Comparison of ENCODE assay signal across 14 mouse cellular contexts in genomic region chr9:94582309-94582708, GRCm38 (mm10). TPM values are rescaled to one million over a fixed set of nuclear protein-coding genes. Genes with fewer than 3 reads are reported as not detected.
DNase-seq lines count a peak whose midpoint lies in the region; ATAC-seq and TF ChIP-seq lines count a peak whose summit lies in the region.
"Had no signal": no experiment of that assay in that cellular context is flagged by ENCODE, and none has a peak within 500 bp of the region (broad histone marks: within the 10 kb centered on the region; RNA-seq: fewer than 3 reads in every experiment).

No protein-coding gene starts in this region.

- H3K4me3 ChIP-seq in heart, embryonic 16.5 days (ENCODE audit: low read length), result no peak overlapping the region
- no peak overlapping the region for H3K4me3 ChIP-seq in hindbrain, embryonic 14.5 days (replicated peaks; ENCODE audit: low read length)
- H3K4me3 ChIP-seq in intestine, postnatal 0 days (ENCODE audit: low read depth, low read length), result no peak overlapping the region
- H3K4me3 ChIP-seq: embryonic facial prominence, embryonic 13.5 days; layer of hippocampus, adult 2 months had no signal

- no peaks in the 10 kb centered on the region for H3K36me3 ChIP-seq in heart, embryonic 16.5 days (ENCODE audit: control insufficient read depth, insufficient read depth)
- H3K36me3 ChIP-seq in hindbrain, embryonic 14.5 days (replicated peaks; ENCODE audit: control insufficient read depth, insufficient read depth), result no peaks in the 10 kb centered on the region
- no peaks in the 10 kb centered on the region for H3K36me3 ChIP-seq in intestine, postnatal 0 days (ENCODE audit: control insufficient read depth, insufficient read depth)
- H3K36me3 ChIP-seq: embryonic facial prominence, embryonic 13.5 days had no signal

- no peaks in the 10 kb centered on the region for H3K27me3 ChIP-seq in heart, embryonic 16.5 days (ENCODE audit: control insufficient read depth, insufficient read depth, low read length)
- no peaks in the 10 kb centered on the region for H3K27me3 ChIP-seq in hindbrain, embryonic 14.5 days (ENCODE audit: control insufficient read depth, insufficient read depth, low read length)
- no peaks in the 10 kb centered on the region for H3K27me3 ChIP-seq in intestine, postnatal 0 days (replicated peaks; ENCODE audit: control insufficient read depth, insufficient read depth, low read length)
- H3K27me3 ChIP-seq: embryonic facial prominence, embryonic 13.5 days had no signal

- 38% methylated on average over 8 of the region's 8 CpGs for WGBS in heart, embryonic 16.5 days
- WGBS in hindbrain, embryonic 14.5 days, result 68% methylated on average over 8 of the region's 8 CpGs
- WGBS in intestine, postnatal 0 days, result 76% methylated on average over 8 of the region's 8 CpGs

- peak; percentile 58 for ATAC-seq in heart, embryonic 16.5 days (replicated peaks; ENCODE audit: extremely low read depth, insufficient read depth, low FRiP score)
- ATAC-seq in hindbrain, embryonic 14.5 days (ENCODE audit: low FRiP score), result no peak
- ATAC-seq in intestine, postnatal 0 days, result no peak
- ATAC-seq: hindbrain, embryonic 16.5 days had no signal

- H3K27ac ChIP-seq in heart, embryonic 16.5 days (ENCODE audit: low read length), result peak overlapping the region; percentile 17
- no peak overlapping the region for H3K27ac ChIP-seq in hindbrain, embryonic 14.5 days
- no peak overlapping the region for H3K27ac ChIP-seq in intestine, postnatal 0 days (ENCODE audit: low read depth, low read length)
- H3K27ac ChIP-seq: embryonic facial prominence, embryonic 13.5 days; layer of hippocampus, adult 2 months had no signal

- no peak for DNase-seq in heart, adult 11 months
- DNase-seq in NIH3T3 (ENCODE audit: low read depth), result peak; percentile 57
- DNase-seq in cerebellum, adult 18-20 months, result peak; percentile 79 to 86
- DNase-seq in fibroblast of lung, adult 2 months (ENCODE audit: low read depth), result peak; percentile 4
- DNase-seq in hindbrain, embryonic 14.5 days (ENCODE audit: low spot score), result no peak
- DNase-seq: adrenal gland, adult 8-10 months; kidney, adult 9 months; thymus, postnatal 36 days had no signal

- TF ChIP-seq CTCF in intestine, postnatal 0 days (IDR thresholded peaks at IDR 0.05; ENCODE audit: low read depth), result no peak

- peaks cover 8% of the 10 kb centered on the region for H3K4me1 ChIP-seq in heart, embryonic 16.5 days (ENCODE audit: control insufficient read depth, insufficient read depth, low read length)
- H3K4me1 ChIP-seq in hindbrain, embryonic 14.5 days (replicated peaks; ENCODE audit: control insufficient read depth, insufficient read depth, low read length), result no peaks in the 10 kb centered on the region
- H3K4me1 ChIP-seq in intestine, postnatal 0 days (replicated peaks; ENCODE audit: control insufficient read depth, insufficient read depth, low read length), result no peaks in the 10 kb centered on the region
- H3K4me1 ChIP-seq: embryonic facial prominence, embryonic 13.5 days had no signal

- H3K4me2 ChIP-seq in heart, embryonic 16.5 days (ENCODE audit: low read depth, low read length), result peak overlapping the region; percentile 20; the same call in 1 of the 2 replicates
- no peak overlapping the region for H3K4me2 ChIP-seq in hindbrain, embryonic 14.5 days (replicated peaks)
- H3K4me2 ChIP-seq in intestine, postnatal 0 days (replicated peaks; ENCODE audit: low read depth), result no peak overlapping the region
- H3K4me2 ChIP-seq: embryonic facial prominence, embryonic 13.5 days; liver, embryonic 11.5 days had no signal

- H3K9ac ChIP-seq in heart, embryonic 16.5 days (ENCODE audit: low read length), result 0 out of 2 replicates have a peak overlapping the region, but pooled peaks have one; percentile 18
- H3K9ac ChIP-seq in hindbrain, embryonic 14.5 days, result no peak overlapping the region
- no peak overlapping the region for H3K9ac ChIP-seq in intestine, postnatal 0 days (ENCODE audit: low read depth, low read length)
- H3K9ac ChIP-seq: embryonic facial prominence, embryonic 13.5 days had no signal

- no peaks in the 10 kb centered on the region for H3K9me3 ChIP-seq in heart, embryonic 16.5 days (replicated peaks; ENCODE audit: control insufficient read depth, low read length)
- no peaks in the 10 kb centered on the region for H3K9me3 ChIP-seq in hindbrain, embryonic 14.5 days (ENCODE audit: control insufficient read depth, low read length)
- H3K9me3 ChIP-seq in intestine, postnatal 0 days (ENCODE audit: control insufficient read depth), result no peaks in the 10 kb centered on the region
- H3K9me3 ChIP-seq: embryonic facial prominence, embryonic 13.5 days had no signal

RNA-seq across cellular contexts. Expression of gene 1190002N15Rik, which starts 44.4 kb away (rescaled TPM):
- 8.7 and 9.5 TPM in 2 replicates for polyA plus RNA-seq in heart, embryonic 16.5 days (2015; fragmentation: Nextera tagmentation; extraction: Ambion mirVana)
- 12.8 and 13.2 TPM in 2 replicates for polyA plus RNA-seq in hindbrain, embryonic 14.5 days (2014; fragmentation: Nextera tagmentation; extraction: Ambion mirVana)
- polyA plus RNA-seq in intestine, postnatal 0 days (2015; fragmentation: Nextera tagmentation; extraction: Ambion mirVana), result 18.5 and 19.7 TPM in 2 replicates

Comparison
In these comparisons a context has a peak if more than half of its experiments do, and no peak if none do; other contexts are left out.
1. DNase-seq: peak in NIH3T3 (single experiment), cerebellum, adult 18-20 months (2 of 2) and fibroblast of lung, adult 2 months (single experiment); none in heart, adult 11 months (single experiment) and hindbrain, embryonic 14.5 days (single experiment).